Mouse (Mus musculus) G1E (cell line): ENCODE data around the gene Lemd1.

Source experiments
- CTCF ChIP-seq: IDR thresholded peaks from 2 replicates; pipeline ENCODE4 v1.5.1; 2012; ENCODE audit warnings: low read depth, low read length, inconsistent platforms, mixed read lengths
- GATA1 ChIP-seq: IDR thresholded peaks from 2 replicates; pipeline ENCODE4 v1.6.1; 2012; ENCODE audit warnings: borderline replicate concordance, low read length, inconsistent platforms, mixed read lengths

DNA sequence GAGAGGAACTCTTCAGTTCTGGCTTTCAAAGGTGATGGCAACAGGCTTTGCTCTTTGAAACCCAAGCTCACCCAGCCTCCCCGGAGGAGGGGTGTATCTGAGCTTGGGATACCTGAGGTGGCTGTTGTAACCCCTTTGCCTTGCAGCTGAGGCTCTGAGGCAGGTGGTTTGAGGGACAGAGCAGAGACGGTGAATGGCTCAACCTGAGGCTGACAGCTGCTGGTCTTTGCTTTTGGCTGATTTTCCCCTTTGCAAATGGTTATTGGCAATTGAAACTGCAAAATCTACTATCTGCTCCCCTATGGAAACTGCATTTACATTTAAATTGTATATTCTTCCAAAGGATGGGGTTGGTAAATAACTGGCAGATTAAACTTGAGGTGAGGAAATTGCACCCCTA is 30.4 kb downstream of the Lemd1 start:
- no peak for TF ChIP-seq CTCF
- no peak for TF ChIP-seq GATA1
